Mouse (Mus musculus): ENCODE results near the gene Wipi1.

Wipi1 gene

DNA sequence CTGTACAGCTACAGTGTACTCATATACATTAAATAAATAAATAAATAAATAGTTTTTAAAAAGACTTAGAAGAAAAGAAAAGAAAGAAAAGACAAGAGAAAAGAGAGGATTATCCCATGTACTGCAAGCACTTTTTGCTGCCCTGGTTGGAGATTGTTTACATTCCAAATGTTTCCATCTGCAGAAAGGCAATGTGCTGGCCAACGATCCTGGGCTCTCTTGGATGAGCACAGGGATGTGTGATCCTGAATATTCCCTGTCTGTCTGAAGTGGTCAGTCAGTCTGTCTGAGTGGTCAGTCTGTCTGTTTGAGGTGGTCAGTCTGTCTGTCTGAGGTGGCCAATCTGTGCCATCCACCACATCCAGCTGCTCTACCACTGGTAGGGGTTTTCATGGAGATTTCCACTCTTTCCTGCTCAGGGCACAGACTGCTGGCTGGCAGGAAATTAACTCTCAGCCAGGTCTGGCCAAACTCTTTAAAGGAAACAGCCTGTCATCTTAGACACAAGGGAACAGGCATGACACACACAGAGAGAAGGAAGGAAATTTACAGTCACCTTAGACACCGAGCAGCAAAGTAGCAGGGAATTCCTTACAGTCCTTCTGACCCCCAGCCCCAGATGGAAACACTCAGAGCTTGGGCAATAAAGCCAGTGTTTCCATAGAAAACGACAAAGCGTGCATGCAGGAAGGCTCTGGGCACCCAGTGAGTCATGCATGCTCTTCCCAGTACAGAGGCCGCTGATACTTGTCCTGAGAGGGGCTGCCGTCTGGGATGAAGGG is 18.4 kb downstream of the Wipi1 start:
- H3K36me3 ChIP-seq (ENCODE audit: insufficient read depth, low read length), result peaks cover 4% of the 10 kb centered on the region
- H3K27me3 ChIP-seq (ENCODE audit: insufficient read depth, low read length), result no peaks in the 10 kb centered on the region
- H3K9me3 ChIP-seq (ENCODE audit: low read length), result no peaks in the 10 kb centered on the region
- TF ChIP-seq CTCF (conservative IDR thresholded peaks at IDR 0.05; ENCODE audit: low read length) (no peak), POU5F1 (IDR thresholded peaks at IDR 0.05; ENCODE audit: borderline replicate concordance, low read length) (no peak), NANOG (IDR thresholded peaks at IDR 0.05; ENCODE audit: borderline replicate concordance, low read length) (no peak)
- no peaks in the 10 kb centered on the region; the same call in 1 of the 2 replicates for H3K4me1 ChIP-seq (replicated peaks; ENCODE audit: low read depth, low read length)
- H3K4me3 ChIP-seq (replicated peaks; ENCODE audit: low read length), result no peak overlapping the region

DNA sequence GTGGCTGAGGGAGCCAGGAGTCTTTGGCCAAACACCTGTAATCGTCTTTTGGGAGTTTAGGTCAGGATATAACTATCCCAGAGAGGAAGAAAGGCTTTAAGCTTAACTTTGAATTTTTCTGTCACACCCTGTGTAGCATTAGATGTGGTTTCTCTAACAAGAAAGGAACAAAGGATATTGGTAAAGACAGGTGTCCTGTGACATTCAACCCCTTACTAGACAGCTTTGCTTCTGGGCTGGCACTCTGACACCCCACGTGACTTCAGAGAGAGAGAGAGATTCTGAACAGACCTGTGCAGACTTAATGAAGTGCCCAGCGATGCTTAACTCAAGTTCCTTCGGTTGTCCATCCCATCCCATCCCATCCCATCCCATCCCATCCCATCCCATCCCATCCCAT is 20.3 kb downstream of the Wipi1 start:
- H3K4me1 ChIP-seq (replicated peaks; ENCODE audit: low read depth, low read length), result peaks cover 3% of the 10 kb centered on the region; the same call in 1 of the 2 replicates
- H3K9me3 ChIP-seq (ENCODE audit: low read length), result no peaks in the 10 kb centered on the region
- no peak for TF ChIP-seq CTCF (conservative IDR thresholded peaks at IDR 0.05; ENCODE audit: low read length)
- TF ChIP-seq NANOG (IDR thresholded peaks at IDR 0.05; ENCODE audit: borderline replicate concordance, low read length), result no peak
- TF ChIP-seq POU5F1 (IDR thresholded peaks at IDR 0.05; ENCODE audit: borderline replicate concordance, low read length), result no peak
- H3K4me3 ChIP-seq (replicated peaks; ENCODE audit: low read length), result no peak overlapping the region
- H3K36me3 ChIP-seq (ENCODE audit: insufficient read depth, low read length), result no peaks in the 10 kb centered on the region
- no peaks in the 10 kb centered on the region for H3K27me3 ChIP-seq (ENCODE audit: insufficient read depth, low read length)

DNA sequence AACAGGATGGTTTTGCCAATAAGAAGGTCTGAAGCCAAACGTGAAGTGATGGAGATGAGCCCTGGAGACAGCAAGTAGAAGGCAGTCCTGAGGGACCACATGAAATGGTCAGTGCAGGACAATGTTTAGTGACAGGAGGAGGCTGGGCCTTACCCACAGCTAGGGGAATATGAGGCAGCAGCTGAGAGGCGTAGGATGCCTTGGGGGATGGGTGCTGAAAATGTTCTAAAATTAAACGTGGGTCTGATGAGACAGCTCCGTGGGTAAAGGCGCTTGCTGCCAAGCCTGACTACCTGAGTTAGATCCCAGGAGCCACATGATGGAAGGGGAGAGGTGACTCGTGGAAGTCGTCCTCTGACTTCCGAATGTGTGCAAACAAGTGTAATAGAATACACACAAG is 21.8 kb downstream of the Wipi1 start:
- TF ChIP-seq POU5F1 (IDR thresholded peaks at IDR 0.05; ENCODE audit: borderline replicate concordance, low read length) (no peak), NANOG (IDR thresholded peaks at IDR 0.05; ENCODE audit: borderline replicate concordance, low read length) (no peak), CTCF (conservative IDR thresholded peaks at IDR 0.05; ENCODE audit: low read length) (no peak)
- Histone ChIP-seq H3K36me3 (ENCODE audit: insufficient read depth, low read length) (no peaks in the 10 kb centered on the region), H3K4me1 (replicated peaks; ENCODE audit: low read depth, low read length) (0 out of 2 replicates have a peak, but pooled peaks cover 3% of the 10 kb centered on the region), H3K27me3 (ENCODE audit: insufficient read depth, low read length) (no peaks in the 10 kb centered on the region), H3K9me3 (ENCODE audit: low read length) (no peaks in the 10 kb centered on the region), H3K4me3 (replicated peaks; ENCODE audit: low read length) (no peak overlapping the region)

DNA sequence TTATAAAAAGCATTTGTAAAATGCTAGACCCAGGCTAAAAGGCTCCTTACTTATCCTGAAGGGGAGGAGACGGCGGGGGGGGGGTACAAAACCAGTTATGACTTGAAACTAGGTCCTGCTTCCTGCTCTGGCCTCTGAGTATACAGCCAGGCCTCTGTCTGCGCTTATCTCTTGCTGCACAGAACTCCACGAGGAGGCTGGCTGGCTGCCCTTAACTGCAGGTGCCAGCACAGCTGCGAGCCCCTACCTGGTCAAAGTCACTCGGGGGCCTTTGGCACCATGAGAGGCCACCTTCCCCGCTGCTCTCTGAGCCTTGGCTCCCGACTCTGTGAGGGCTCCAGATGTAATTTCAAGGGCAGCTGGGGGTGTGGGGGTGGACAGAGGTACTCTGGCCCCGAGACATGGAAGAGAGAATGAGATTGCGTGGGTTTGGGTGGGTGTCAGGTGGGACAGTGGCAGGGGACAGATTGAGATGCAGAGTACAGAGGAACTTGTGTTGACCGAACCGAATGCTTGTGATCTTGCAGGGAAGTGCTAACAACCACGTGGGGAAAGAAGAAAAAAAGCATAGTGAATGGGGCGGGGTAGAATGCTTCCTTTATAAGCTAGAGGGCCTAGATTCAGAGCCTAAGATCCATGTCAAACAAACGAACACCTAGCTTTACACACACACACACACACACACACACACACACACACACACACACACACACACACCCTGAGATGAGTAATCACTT is 24.0 kb downstream of the Wipi1 start:
- Histone ChIP-seq H3K27me3 (ENCODE audit: insufficient read depth, low read length) (no peaks in the 10 kb centered on the region), H3K36me3 (ENCODE audit: insufficient read depth, low read length) (peaks cover 10% of the 10 kb centered on the region), H3K4me3 (replicated peaks; ENCODE audit: low read length) (no peak overlapping the region), H3K9me3 (ENCODE audit: low read length) (0 out of 2 replicates have a peak, but pooled peaks cover 4% of the 10 kb centered on the region), H3K4me1 (replicated peaks; ENCODE audit: low read depth, low read length) (peaks cover 3% of the 10 kb centered on the region; the same call in 1 of the 2 replicates)
- TF ChIP-seq POU5F1 (IDR thresholded peaks at IDR 0.05; ENCODE audit: borderline replicate concordance, low read length), result no peak
- no peak for TF ChIP-seq NANOG (IDR thresholded peaks at IDR 0.05; ENCODE audit: borderline replicate concordance, low read length)
- no peak for TF ChIP-seq CTCF (conservative IDR thresholded peaks at IDR 0.05; ENCODE audit: low read length)

DNA sequence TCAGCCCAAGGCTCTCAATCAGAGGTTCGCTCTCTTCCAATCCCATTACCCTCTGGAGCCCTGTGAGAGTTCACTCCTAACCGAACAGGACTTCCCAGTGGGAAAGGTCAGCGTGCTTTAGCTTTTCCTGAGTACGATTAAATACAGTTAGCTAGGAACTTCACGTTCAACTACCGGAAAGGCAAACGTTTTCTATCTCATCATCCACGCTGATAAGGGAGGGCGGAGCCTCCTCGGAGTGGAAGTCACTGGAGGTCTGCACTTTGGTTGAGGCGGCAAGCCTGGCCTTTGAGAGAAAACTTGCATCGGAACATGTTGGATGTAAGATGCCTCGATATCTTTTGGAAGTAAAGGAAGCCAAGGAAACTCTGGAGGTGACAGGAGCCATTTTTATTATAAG is 24.7 kb downstream of the Wipi1 start:
- Histone ChIP-seq H3K27me3 (ENCODE audit: insufficient read depth, low read length) (no peaks in the 10 kb centered on the region), H3K9me3 (ENCODE audit: low read length) (0 out of 2 replicates have a peak, but pooled peaks cover 4% of the 10 kb centered on the region), H3K4me3 (replicated peaks; ENCODE audit: low read length) (no peak overlapping the region), H3K4me1 (replicated peaks; ENCODE audit: low read depth, low read length) (peaks cover 9% of the 10 kb centered on the region), H3K36me3 (ENCODE audit: insufficient read depth, low read length) (peaks cover 10% of the 10 kb centered on the region)
- no peak for TF ChIP-seq CTCF (conservative IDR thresholded peaks at IDR 0.05; ENCODE audit: low read length)
- TF ChIP-seq POU5F1 (IDR thresholded peaks at IDR 0.05; ENCODE audit: borderline replicate concordance, low read length), result no peak
- TF ChIP-seq NANOG (IDR thresholded peaks at IDR 0.05; ENCODE audit: borderline replicate concordance, low read length), result no peak

DNA sequence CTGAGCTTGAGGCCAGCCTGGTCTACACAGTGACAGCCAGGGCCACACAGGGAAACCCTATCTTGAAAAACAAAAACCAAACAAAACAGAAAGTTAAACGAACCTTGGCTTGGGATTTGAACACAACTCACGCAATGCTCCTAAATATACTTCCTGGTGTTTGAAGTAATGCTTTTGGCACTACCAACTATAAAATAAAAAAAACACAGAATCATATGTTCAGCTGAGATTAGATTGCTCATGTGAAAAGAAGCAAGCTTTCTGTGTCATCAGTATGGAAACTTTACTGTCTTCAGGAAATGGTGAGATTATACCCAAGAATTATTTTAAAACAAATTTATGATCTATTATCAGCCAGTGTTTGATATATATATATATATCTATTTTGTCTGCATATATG is 25.3 kb downstream of the Wipi1 start:
- H3K4me3 ChIP-seq (replicated peaks; ENCODE audit: low read length), result no peak overlapping the region
- H3K4me1 ChIP-seq (replicated peaks; ENCODE audit: low read depth, low read length), result peaks cover 15% of the 10 kb centered on the region
- peaks cover 10% of the 10 kb centered on the region for H3K36me3 ChIP-seq (ENCODE audit: insufficient read depth, low read length)
- TF ChIP-seq CTCF (conservative IDR thresholded peaks at IDR 0.05; ENCODE audit: low read length) (no peak), POU5F1 (IDR thresholded peaks at IDR 0.05; ENCODE audit: borderline replicate concordance, low read length) (no peak), NANOG (IDR thresholded peaks at IDR 0.05; ENCODE audit: borderline replicate concordance, low read length) (no peak)
- 0 out of 2 replicates have a peak, but pooled peaks cover 4% of the 10 kb centered on the region for H3K9me3 ChIP-seq (ENCODE audit: low read length)
- no peaks in the 10 kb centered on the region for H3K27me3 ChIP-seq (ENCODE audit: insufficient read depth, low read length)

DNA sequence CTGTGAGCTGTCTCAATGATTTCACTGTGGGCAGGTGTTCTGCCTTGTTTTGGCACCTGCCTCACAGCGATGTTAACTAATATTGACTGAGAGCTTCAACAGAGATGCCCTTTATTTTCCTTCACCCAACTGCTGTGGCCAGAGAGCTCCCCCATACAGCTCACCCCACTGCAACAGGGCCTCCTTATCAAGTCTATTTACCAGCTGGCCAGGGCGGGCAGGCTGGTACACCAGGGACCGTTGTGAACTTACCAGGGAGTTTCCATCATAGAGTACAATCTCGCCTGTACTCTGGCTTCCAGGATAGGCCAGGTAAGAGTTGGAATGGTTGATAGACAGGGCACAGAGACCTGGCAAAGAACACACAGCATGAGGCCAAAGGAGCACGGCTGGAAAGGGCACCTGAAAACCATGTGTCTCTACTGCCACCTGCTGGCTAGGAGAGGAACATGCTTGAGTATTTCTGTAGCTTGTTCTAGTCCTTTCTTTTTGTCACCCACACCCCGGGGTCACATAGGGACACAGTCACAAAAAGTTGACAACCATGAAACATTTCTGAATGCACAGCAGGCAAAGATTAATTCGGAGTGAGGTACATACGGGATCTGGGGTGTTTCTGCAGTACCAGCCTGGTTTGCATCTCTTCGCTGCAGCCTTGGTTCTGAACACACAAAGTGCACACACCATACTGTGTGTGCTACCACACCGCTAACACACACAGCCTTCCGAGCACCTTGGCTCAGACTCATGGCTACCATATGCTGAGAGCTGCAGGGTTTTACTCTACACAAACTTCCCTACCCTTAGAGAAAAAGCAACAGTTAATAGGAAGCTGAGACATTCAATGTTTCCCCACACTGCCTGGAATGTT is 26.7 kb downstream of the Wipi1 start:
- Histone ChIP-seq H3K36me3 (ENCODE audit: insufficient read depth, low read length) (peaks cover 10% of the 10 kb centered on the region), H3K27me3 (ENCODE audit: insufficient read depth, low read length) (no peaks in the 10 kb centered on the region), H3K4me3 (replicated peaks; ENCODE audit: low read length) (no peak overlapping the region), H3K9me3 (ENCODE audit: low read length) (0 out of 2 replicates have a peak, but pooled peaks cover 4% of the 10 kb centered on the region), H3K4me1 (replicated peaks; ENCODE audit: low read depth, low read length) (peaks cover 17% of the 10 kb centered on the region)
- TF ChIP-seq NANOG (IDR thresholded peaks at IDR 0.05; ENCODE audit: borderline replicate concordance, low read length) (no peak), CTCF (conservative IDR thresholded peaks at IDR 0.05; ENCODE audit: low read length) (peak; percentile 77), POU5F1 (IDR thresholded peaks at IDR 0.05; ENCODE audit: borderline replicate concordance, low read length) (no peak)
